Mouse (Mus musculus): ENCODE results near the gene Rbm38. TPM values are rescaled to one million over a fixed set of nuclear protein-coding genes. Genes with fewer than 3 reads are reported as not detected.

Gene Rbm38
- polyA plus RNA-seq, 1 experiment from 2014 or later, result 10.0 TPM

DNA sequence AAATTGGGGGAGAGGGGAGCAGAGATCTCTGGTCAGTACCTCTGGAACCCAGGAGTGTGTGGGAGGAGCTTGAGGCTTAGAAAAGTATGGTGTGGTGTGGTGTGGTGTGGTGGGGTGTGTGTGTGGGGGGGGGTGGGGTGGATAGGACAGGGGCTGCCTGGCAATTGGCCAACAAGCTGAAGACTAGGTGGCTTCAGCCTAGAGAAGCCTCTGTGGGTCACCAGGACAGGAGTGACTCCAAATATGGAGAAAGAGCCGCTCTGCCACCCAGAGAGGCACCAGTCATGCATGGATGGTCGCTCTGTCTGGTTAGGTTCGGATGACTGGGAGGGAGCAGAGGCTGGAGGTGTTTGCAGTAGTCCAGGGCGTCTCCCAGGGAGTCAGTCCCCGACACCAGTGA lies 27.2 kb downstream of the Rbm38 start:
- Histone ChIP-seq H3K4me1 (ENCODE audit: control insufficient read depth, insufficient read depth, low read depth, low read length) (no peaks in the 10 kb centered on the region; the same call in 1 of the 2 replicates), H3K9me3 (ENCODE audit: control insufficient read depth, low read length) (no peaks in the 10 kb centered on the region), H3K27ac (ENCODE audit: low read depth, low read length) (no peak overlapping the region), H3K36me3 (ENCODE audit: control insufficient read depth, insufficient read depth, low read length) (no peaks in the 10 kb centered on the region), H3K4me3 (ENCODE audit: low read length) (no peak overlapping the region), H3K9ac (ENCODE audit: low read depth, low read length) (no peak overlapping the region), H3K4me2 (ENCODE audit: low read length) (no peak overlapping the region), H3K27me3 (replicated peaks; ENCODE audit: control insufficient read depth, insufficient read depth, low read length) (no peaks in the 10 kb centered on the region)
- WGBS, result 47% methylated on average over 5 of the region's 5 CpGs
- ATAC-seq, result no peak

DNA sequence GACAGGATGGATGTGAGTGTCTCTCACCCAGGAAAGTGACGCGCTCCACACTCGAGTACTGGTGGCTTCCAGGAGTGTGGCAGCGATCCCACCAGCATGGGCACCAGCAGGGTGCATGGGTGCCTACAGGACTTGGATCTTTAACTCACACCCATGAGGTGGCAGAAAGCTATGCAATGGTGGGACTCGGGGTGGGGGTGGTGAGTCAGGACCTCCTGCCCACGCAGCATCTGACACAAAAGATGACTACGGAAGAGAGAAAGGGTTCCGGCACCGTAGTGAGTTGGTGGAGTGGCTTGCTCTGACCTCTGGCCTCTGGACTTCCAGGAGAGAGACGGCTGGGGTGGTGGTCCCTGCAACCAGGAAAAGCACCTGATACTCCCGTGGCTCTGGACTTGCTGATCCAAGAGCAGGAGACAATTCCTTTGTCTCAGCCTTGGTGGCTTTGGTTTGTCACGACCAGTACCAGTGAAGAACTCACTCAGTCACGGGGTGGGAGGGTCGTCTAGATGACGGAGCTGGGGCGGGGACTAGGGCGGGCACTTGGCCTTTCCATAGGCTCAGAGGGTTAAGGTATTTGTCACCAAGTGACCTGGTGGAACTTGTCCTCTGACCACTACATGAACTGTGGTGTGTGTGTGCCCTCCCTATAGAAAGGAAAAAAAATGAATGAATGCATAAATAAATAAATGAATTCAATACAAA lies 27.9 kb downstream of the Rbm38 start:
- Histone ChIP-seq H3K27ac (ENCODE audit: low read depth, low read length) (no peak overlapping the region), H3K9me3 (ENCODE audit: control insufficient read depth, low read length) (no peaks in the 10 kb centered on the region), H3K4me3 (ENCODE audit: low read length) (no peak overlapping the region), H3K4me1 (ENCODE audit: control insufficient read depth, insufficient read depth, low read depth, low read length) (no peaks in the 10 kb centered on the region), H3K9ac (ENCODE audit: low read depth, low read length) (no peak overlapping the region), H3K36me3 (ENCODE audit: control insufficient read depth, insufficient read depth, low read length) (no peaks in the 10 kb centered on the region), H3K27me3 (replicated peaks; ENCODE audit: control insufficient read depth, insufficient read depth, low read length) (no peaks in the 10 kb centered on the region), H3K4me2 (ENCODE audit: low read length) (no peak overlapping the region)
- no peak for ATAC-seq
- WGBS, result 48% methylated on average over 17 of the region's 17 CpGs

DNA sequence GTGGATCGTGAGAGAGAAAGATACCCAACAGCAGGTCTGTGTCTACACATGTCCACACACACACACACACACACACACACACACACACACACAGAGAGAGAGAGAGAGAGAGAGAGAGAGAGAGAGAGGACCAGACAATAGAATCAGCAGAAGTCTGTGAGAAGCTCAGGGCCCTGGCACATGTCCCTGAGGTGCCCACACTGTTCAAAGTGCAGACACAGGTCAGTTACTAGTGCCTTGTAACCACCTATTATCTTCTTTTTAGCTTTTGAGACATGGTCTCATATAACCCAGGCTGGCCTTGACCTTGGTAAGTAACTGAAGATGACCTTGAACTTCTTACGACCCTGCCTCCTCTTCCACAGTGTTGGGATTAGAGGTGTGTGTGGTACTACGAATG lies 28.9 kb downstream of the Rbm38 start:
- H3K4me2 ChIP-seq (ENCODE audit: low read length), result no peak overlapping the region
- H3K36me3 ChIP-seq (ENCODE audit: control insufficient read depth, insufficient read depth, low read length), result no peaks in the 10 kb centered on the region
- H3K4me3 ChIP-seq (ENCODE audit: low read length), result no peak overlapping the region
- H3K27ac ChIP-seq (ENCODE audit: low read depth, low read length), result no peak overlapping the region
- ATAC-seq, result no peak
- H3K4me1 ChIP-seq (ENCODE audit: control insufficient read depth, insufficient read depth, low read depth, low read length), result no peaks in the 10 kb centered on the region
- no peaks in the 10 kb centered on the region for H3K9me3 ChIP-seq (ENCODE audit: control insufficient read depth, low read length)
- 92% methylated on average over 3 of the region's 3 CpGs for WGBS
- no peaks in the 10 kb centered on the region for H3K27me3 ChIP-seq (replicated peaks; ENCODE audit: control insufficient read depth, insufficient read depth, low read length)
- no peak overlapping the region for H3K9ac ChIP-seq (ENCODE audit: low read depth, low read length)

DNA sequence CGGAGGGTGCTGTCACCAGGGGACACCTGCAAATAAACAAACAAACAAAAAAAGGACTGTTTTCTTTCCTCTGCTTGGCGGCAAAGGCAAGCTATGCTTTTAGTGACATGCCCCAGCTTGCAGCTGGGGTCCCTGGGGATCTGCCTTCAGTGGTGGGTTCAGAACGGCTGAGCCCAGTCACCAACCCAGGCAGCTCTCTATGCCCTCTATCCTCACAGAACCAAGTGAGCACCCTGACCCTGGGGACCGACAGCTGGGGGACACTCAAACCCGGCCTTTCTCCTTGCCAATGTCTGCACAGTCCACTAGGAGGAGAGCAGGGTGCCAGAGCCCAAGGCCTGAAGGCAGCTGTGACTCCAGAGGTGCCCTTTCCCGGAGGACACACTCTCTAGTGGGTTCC lies 29.5 kb downstream of the Rbm38 start:
- WGBS, result 54% methylated on average over 6 of the region's 6 CpGs
- Histone ChIP-seq H3K9me3 (ENCODE audit: control insufficient read depth, low read length) (no peaks in the 10 kb centered on the region), H3K4me2 (ENCODE audit: low read length) (no peak overlapping the region), H3K27me3 (replicated peaks; ENCODE audit: control insufficient read depth, insufficient read depth, low read length) (no peaks in the 10 kb centered on the region), H3K27ac (ENCODE audit: low read depth, low read length) (no peak overlapping the region), H3K4me1 (ENCODE audit: control insufficient read depth, insufficient read depth, low read depth, low read length) (no peaks in the 10 kb centered on the region), H3K4me3 (ENCODE audit: low read length) (no peak overlapping the region), H3K9ac (ENCODE audit: low read depth, low read length) (no peak overlapping the region), H3K36me3 (ENCODE audit: control insufficient read depth, insufficient read depth, low read length) (no peaks in the 10 kb centered on the region)
- no peak for ATAC-seq

DNA sequence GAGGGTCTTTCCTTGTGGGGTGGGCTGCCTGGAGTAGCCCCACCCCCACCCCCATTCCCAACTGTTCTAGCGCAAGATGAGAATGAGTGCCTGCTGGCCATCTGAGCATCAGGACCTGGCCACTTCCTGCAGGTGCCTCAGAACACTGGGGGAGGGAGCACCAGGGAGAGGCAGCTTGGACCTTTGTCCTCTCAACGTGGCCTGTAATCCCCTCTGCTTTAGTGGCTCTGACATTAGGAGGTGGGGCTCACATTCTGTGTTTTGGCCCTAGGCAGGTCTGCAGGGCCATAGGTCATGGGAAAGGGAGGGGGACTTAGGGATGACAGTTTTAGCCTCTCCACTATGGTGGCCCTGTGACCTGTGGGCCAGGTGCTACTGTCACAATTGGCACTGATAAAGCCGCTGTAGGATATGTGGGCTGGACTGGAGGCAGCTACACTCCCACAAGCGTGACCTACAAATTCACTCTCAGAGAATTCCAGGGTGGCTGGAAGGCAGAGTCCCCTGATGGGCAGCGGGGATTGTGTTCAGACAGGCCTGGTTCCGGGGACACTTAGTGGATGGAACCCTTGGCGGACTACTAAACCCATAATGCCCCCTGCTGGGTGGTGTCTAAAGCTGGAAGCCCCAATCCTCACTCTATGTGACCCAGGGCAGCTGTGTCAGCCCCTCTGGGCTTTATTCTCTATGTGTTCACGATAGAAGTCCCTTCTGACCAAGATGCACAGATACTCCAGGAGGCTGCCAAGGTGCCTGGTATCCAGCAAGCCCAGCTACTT lies 30.5 kb downstream of the Rbm38 start:
- Histone ChIP-seq H3K9ac (ENCODE audit: low read depth, low read length) (no peak overlapping the region), H3K9me3 (ENCODE audit: control insufficient read depth, low read length) (no peaks in the 10 kb centered on the region), H3K4me3 (ENCODE audit: low read length) (no peak overlapping the region), H3K27me3 (replicated peaks; ENCODE audit: control insufficient read depth, insufficient read depth, low read length) (no peaks in the 10 kb centered on the region), H3K36me3 (ENCODE audit: control insufficient read depth, insufficient read depth, low read length) (no peaks in the 10 kb centered on the region), H3K4me2 (ENCODE audit: low read length) (no peak overlapping the region), H3K27ac (ENCODE audit: low read depth, low read length) (no peak overlapping the region), H3K4me1 (ENCODE audit: control insufficient read depth, insufficient read depth, low read depth, low read length) (no peaks in the 10 kb centered on the region)
- WGBS, result 44% methylated on average over 8 of the region's 8 CpGs
- ATAC-seq, result no peak

DNA sequence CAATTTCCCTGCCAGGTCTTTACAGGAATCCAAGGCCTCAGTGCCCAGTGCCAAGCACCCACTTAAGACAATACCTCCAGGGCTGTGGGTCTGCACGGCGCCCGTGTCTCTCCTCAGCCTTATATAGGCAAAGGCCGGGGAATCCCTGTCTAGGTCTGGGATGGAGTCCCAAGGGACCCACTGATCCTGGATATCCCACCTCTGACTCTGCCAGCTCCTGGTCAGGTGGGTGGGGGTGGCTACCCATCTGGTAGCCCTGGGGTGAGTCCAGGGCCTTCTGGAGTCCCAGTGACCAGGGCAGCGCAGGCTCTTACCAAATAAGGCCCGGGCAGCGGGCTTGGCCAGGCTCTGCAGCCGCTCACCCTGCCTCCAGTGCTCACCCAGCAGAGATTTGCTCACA lies 32.6 kb downstream of the Rbm38 start:
- ATAC-seq, result no peak
- H3K36me3 ChIP-seq (ENCODE audit: control insufficient read depth, insufficient read depth, low read length), result no peaks in the 10 kb centered on the region
- 92% methylated on average over 8 of the region's 8 CpGs for WGBS

DNA sequence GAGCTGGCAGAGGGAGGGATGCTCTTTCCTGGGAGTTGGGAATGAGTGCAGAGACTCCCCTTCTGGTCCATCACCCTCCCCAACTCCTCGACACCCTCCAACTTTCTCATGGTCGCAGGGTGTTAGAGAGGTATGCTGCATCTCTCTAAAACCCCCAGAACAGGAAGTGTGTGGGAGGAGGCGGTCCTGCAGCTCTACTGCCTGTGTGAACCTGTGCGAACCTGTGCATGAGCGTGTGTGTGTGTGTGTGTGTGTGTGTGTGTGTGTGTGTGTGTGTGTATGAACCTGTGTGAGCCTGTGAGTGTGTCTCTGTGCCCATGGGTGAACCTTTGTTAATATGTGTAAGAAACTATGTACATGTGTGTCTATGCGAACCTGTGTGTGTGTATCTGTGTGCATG lies 33.5 kb downstream of the Rbm38 start:
- 89% methylated on average over 6 of the region's 6 CpGs for WGBS
- Histone ChIP-seq H3K36me3 (ENCODE audit: control insufficient read depth, insufficient read depth, low read length) (no peaks in the 10 kb centered on the region), H3K9ac (ENCODE audit: low read depth, low read length) (no peak overlapping the region), H3K4me2 (ENCODE audit: low read length) (no peak overlapping the region), H3K9me3 (ENCODE audit: control insufficient read depth, low read length) (no peaks in the 10 kb centered on the region), H3K4me3 (ENCODE audit: low read length) (no peak overlapping the region), H3K4me1 (ENCODE audit: control insufficient read depth, insufficient read depth, low read depth, low read length) (no peaks in the 10 kb centered on the region), H3K27ac (ENCODE audit: low read depth, low read length) (no peak overlapping the region), H3K27me3 (replicated peaks; ENCODE audit: control insufficient read depth, insufficient read depth, low read length) (no peaks in the 10 kb centered on the region)
- no peak for ATAC-seq

More for the DNA sequence above, 32.6 kb downstream of the Rbm38 start:
- H3K27me3 ChIP-seq (replicated peaks; ENCODE audit: control insufficient read depth, insufficient read depth, low read length), result no peaks in the 10 kb centered on the region
- H3K4me3 ChIP-seq (ENCODE audit: low read length), result no peak overlapping the region
- H3K27ac ChIP-seq (ENCODE audit: low read depth, low read length), result no peak overlapping the region
- no peaks in the 10 kb centered on the region for H3K9me3 ChIP-seq (ENCODE audit: control insufficient read depth, low read length)
- no peaks in the 10 kb centered on the region for H3K4me1 ChIP-seq (ENCODE audit: control insufficient read depth, insufficient read depth, low read depth, low read length)
- no peak overlapping the region for H3K4me2 ChIP-seq (ENCODE audit: low read length)
- no peak overlapping the region for H3K9ac ChIP-seq (ENCODE audit: low read depth, low read length)

DNA sequence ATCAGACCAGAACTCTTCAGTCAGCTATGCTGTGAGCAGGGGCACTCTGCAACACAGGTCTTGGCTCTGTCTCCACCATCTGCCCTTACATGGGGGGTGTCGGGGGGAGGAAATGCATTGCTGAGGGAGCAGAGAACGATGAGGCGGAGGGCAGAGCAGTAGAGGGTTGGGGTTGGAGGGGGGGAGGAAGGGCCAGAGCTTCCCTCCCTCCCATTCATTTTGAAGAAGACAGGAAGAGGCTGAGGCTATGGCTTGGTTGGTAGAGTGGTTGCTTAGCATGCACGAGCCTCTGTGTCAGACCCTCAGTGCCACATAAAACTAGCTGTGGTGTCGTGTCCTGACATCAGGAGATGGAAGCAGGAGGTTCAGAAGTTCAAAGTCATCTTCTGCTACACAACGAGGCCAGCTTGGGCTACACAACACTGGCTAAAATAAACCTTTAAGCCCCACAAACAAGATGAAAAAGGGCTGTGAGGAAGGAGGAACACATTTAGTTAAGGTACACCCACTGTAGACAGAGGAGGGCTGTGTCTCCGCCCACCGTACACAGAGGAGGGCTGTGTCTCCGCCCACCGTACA lies 36.1 kb downstream of the Rbm38 start:
- Histone ChIP-seq H3K9me3 (ENCODE audit: control insufficient read depth, low read length) (no peaks in the 10 kb centered on the region), H3K36me3 (ENCODE audit: control insufficient read depth, insufficient read depth, low read length) (no peaks in the 10 kb centered on the region), H3K4me2 (ENCODE audit: low read length) (no peak overlapping the region), H3K27me3 (replicated peaks; ENCODE audit: control insufficient read depth, insufficient read depth, low read length) (no peaks in the 10 kb centered on the region), H3K9ac (ENCODE audit: low read depth, low read length) (no peak overlapping the region), H3K27ac (ENCODE audit: low read depth, low read length) (no peak overlapping the region), H3K4me3 (ENCODE audit: low read length) (no peak overlapping the region), H3K4me1 (ENCODE audit: control insufficient read depth, insufficient read depth, low read depth, low read length) (no peaks in the 10 kb centered on the region)
- WGBS, result 85% methylated on average over 10 of the region's 10 CpGs
- ATAC-seq, result no peak

DNA sequence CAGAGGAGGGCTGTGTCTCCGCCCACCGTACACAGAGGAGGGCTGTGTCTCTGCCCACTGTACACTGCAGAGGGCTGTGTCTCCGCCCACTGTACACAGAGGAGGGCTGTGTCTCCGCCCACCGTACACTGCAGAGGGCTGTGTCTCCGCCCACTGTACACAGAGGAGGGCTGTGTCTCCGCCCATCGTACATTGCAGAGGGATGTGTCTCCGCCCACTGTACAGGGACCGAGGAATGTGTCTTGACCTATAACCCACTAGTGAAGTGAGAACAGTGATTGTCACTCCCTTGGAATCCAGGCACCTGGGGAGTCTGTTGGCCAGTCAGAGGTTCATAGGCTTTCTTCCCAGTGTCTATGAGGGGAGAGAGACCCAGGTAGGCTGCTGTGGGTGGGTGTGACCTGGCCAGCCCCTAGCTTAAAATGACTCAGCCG lies 36.6 kb downstream of the Rbm38 start:
- H3K27me3 ChIP-seq (replicated peaks; ENCODE audit: control insufficient read depth, insufficient read depth, low read length), result no peaks in the 10 kb centered on the region
- no peaks in the 10 kb centered on the region for H3K9me3 ChIP-seq (ENCODE audit: control insufficient read depth, low read length)
- no peak overlapping the region for H3K4me3 ChIP-seq (ENCODE audit: low read length)
- H3K4me1 ChIP-seq (ENCODE audit: control insufficient read depth, insufficient read depth, low read depth, low read length), result no peaks in the 10 kb centered on the region
- H3K27ac ChIP-seq (ENCODE audit: low read depth, low read length), result no peak overlapping the region
- H3K36me3 ChIP-seq (ENCODE audit: control insufficient read depth, insufficient read depth, low read length), result no peaks in the 10 kb centered on the region
- no peak overlapping the region for H3K4me2 ChIP-seq (ENCODE audit: low read length)
- ATAC-seq, result no peak
- 81% methylated on average over 9 of the region's 11 CpGs for WGBS
- no peak overlapping the region for H3K9ac ChIP-seq (ENCODE audit: low read depth, low read length)

Measured in hindbrain, embryonic 16.5 days (tissue).